Comparison of ENCODE assay signal across 8 mouse cellular contexts in genomic region chr12:84996501-84997398, GRCm38 (mm10). TPM values are rescaled to one million over a fixed set of nuclear protein-coding genes. Genes with fewer than 3 reads are reported as not detected.
A peak's percentile ranks its signal among the peaks of the same experiment; 100 is the strongest.
DNase-seq lines count a peak whose midpoint lies in the region; ATAC-seq lines count a peak whose summit lies in the region.

No protein-coding gene starts in this region.

- no peaks in the 10 kb centered on the region for H3K36me3 ChIP-seq in kidney, embryonic 16.5 days (ENCODE audit: insufficient read depth, low read length)
- H3K36me3 ChIP-seq in erythroblast, embryonic 14.5 days (ENCODE audit: control insufficient read depth) = peaks cover 12% of the 10 kb centered on the region
- H3K36me3 ChIP-seq in hindbrain, embryonic 15.5 days = no peaks in the 10 kb centered on the region
- H3K36me3 ChIP-seq in limb, embryonic 10.5 days = peaks cover 34% of the 10 kb centered on the region
- no peaks in the 10 kb centered on the region for H3K36me3 ChIP-seq in midbrain, embryonic 12.5 days
- H3K36me3 ChIP-seq in stomach, embryonic 15.5 days = no peaks in the 10 kb centered on the region

- under 1% methylated on average over 44 of the region's 44 CpGs for WGBS in kidney, embryonic 16.5 days
- WGBS in hindbrain, embryonic 15.5 days = 2% methylated on average over 23 of the region's 44 CpGs
- under 1% methylated on average over 44 of the region's 44 CpGs for WGBS in limb, embryonic 10.5 days
- WGBS in midbrain, embryonic 12.5 days = under 1% methylated on average over 43 of the region's 44 CpGs
- under 1% methylated on average over 44 of the region's 44 CpGs for WGBS in stomach, embryonic 15.5 days

- H3K27ac ChIP-seq in kidney, embryonic 16.5 days (ENCODE audit: low read length) = peak overlapping the region; percentile 79
- peak overlapping the region; percentile 93 for H3K27ac ChIP-seq in hindbrain, embryonic 15.5 days (replicated peaks)
- peak overlapping the region; percentile 97 for H3K27ac ChIP-seq in limb, embryonic 10.5 days
- peak overlapping the region; percentile 83 for H3K27ac ChIP-seq in midbrain, embryonic 12.5 days (replicated peaks)
- peak overlapping the region; percentile 82 for H3K27ac ChIP-seq in stomach, embryonic 15.5 days

- H3K4me2 ChIP-seq in kidney, embryonic 16.5 days (replicated peaks; ENCODE audit: low read depth, low read length) = peak overlapping the region; percentile 96
- peak overlapping the region; percentile 94 for H3K4me2 ChIP-seq in hindbrain, embryonic 15.5 days
- H3K4me2 ChIP-seq in midbrain, embryonic 12.5 days (replicated peaks) = peak overlapping the region; percentile 97
- peak overlapping the region; percentile 84 for H3K4me2 ChIP-seq in stomach, embryonic 15.5 days

- no peaks in the 10 kb centered on the region for H3K27me3 ChIP-seq in kidney, embryonic 16.5 days (ENCODE audit: insufficient read depth, low read length)
- peaks cover 6% of the 10 kb centered on the region for H3K27me3 ChIP-seq in erythroblast, embryonic 14.5 days (ENCODE audit: control insufficient read depth)
- no peaks in the 10 kb centered on the region for H3K27me3 ChIP-seq in hindbrain, embryonic 15.5 days
- no peaks in the 10 kb centered on the region for H3K27me3 ChIP-seq in limb, embryonic 10.5 days (ENCODE audit: low read depth, poor library complexity, severe bottlenecking)
- H3K27me3 ChIP-seq in midbrain, embryonic 12.5 days = no peaks in the 10 kb centered on the region
- no peaks in the 10 kb centered on the region for H3K27me3 ChIP-seq in stomach, embryonic 15.5 days (replicated peaks)

- H3K4me3 ChIP-seq in kidney, embryonic 16.5 days (ENCODE audit: low read length) = peak overlapping the region; percentile 99
- peak overlapping the region; percentile 87 for H3K4me3 ChIP-seq in erythroblast, embryonic 14.5 days (replicated peaks)
- peak overlapping the region; percentile 98 for H3K4me3 ChIP-seq in hindbrain, embryonic 15.5 days
- H3K4me3 ChIP-seq in limb, embryonic 10.5 days = peak overlapping the region; percentile 96
- peak overlapping the region; percentile 87 for H3K4me3 ChIP-seq in midbrain, embryonic 12.5 days
- peak overlapping the region; percentile 85 for H3K4me3 ChIP-seq in stomach, embryonic 15.5 days (replicated peaks)

- peak overlapping the region; percentile 97 for H3K9ac ChIP-seq in kidney, embryonic 16.5 days (replicated peaks; ENCODE audit: low read length)
- peak overlapping the region; percentile 97 for H3K9ac ChIP-seq in hindbrain, embryonic 15.5 days
- peak overlapping the region; percentile 94 for H3K9ac ChIP-seq in midbrain, embryonic 12.5 days (replicated peaks)
- peak overlapping the region; percentile 91 for H3K9ac ChIP-seq in stomach, embryonic 15.5 days

- no peak for DNase-seq in kidney, adult 9 months
- DNase-seq in brain, embryonic 18.5 days (ENCODE audit: low read depth, low spot score) = peak; percentile 14
- DNase-seq in limb, embryonic 10.5 days (ENCODE audit: low spot score) = no peak

- ATAC-seq in kidney, embryonic 16.5 days (ENCODE audit: low FRiP score, low TSS enrichment) = peak; percentile 78
- ATAC-seq in hindbrain, embryonic 15.5 days (ENCODE audit: low FRiP score, low read depth) = peak; percentile 69
- peak; percentile 78 for ATAC-seq in midbrain, embryonic 12.5 days (ENCODE audit: low FRiP score, low read depth)
- ATAC-seq in stomach, embryonic 15.5 days (ENCODE audit: insufficient read depth, low FRiP score, low read depth) = peak; percentile 65

- no peaks in the 10 kb centered on the region; the same call in 1 of the 2 replicates for H3K9me3 ChIP-seq in kidney, embryonic 16.5 days (ENCODE audit: low read length)
- H3K9me3 ChIP-seq in erythroblast, embryonic 14.5 days (ENCODE audit: control insufficient read depth, low read length) = peaks cover 3% of the 10 kb centered on the region; the same call in 1 of the 2 replicates
- H3K9me3 ChIP-seq in hindbrain, embryonic 15.5 days = no peaks in the 10 kb centered on the region
- no peaks in the 10 kb centered on the region for H3K9me3 ChIP-seq in limb, embryonic 10.5 days (replicated peaks)
- no peaks in the 10 kb centered on the region for H3K9me3 ChIP-seq in midbrain, embryonic 12.5 days
- no peaks in the 10 kb centered on the region for H3K9me3 ChIP-seq in stomach, embryonic 15.5 days

- peaks cover 19% of the 10 kb centered on the region for H3K4me1 ChIP-seq in kidney, embryonic 16.5 days (ENCODE audit: insufficient read depth, low read length)
- H3K4me1 ChIP-seq in erythroblast, embryonic 14.5 days (ENCODE audit: control insufficient read depth) = peaks cover 56% of the 10 kb centered on the region
- H3K4me1 ChIP-seq in hindbrain, embryonic 15.5 days (replicated peaks) = peaks cover 24% of the 10 kb centered on the region
- peaks cover 24% of the 10 kb centered on the region for H3K4me1 ChIP-seq in limb, embryonic 10.5 days
- peaks cover 22% of the 10 kb centered on the region for H3K4me1 ChIP-seq in midbrain, embryonic 12.5 days
- H3K4me1 ChIP-seq in stomach, embryonic 15.5 days = 0 out of 2 replicates have a peak, but pooled peaks cover 4% of the 10 kb centered on the region

RNA-seq across cellular contexts. Expression of gene Ylpm1, which starts 0.6 kb away (rescaled TPM):
- 26.4 and 29.5 TPM in 2 replicates for polyA plus RNA-seq in kidney, embryonic 16.5 days (2015; fragmentation: Nextera tagmentation; extraction: Ambion mirVana)
- polyA plus RNA-seq in erythroblast, embryonic 14.5 days (2012) = 1.1 TPM in 2 replicates
- 29.2 and 32.2 TPM in 2 replicates for polyA plus RNA-seq in hindbrain, embryonic 15.5 days (2015; fragmentation: Nextera tagmentation; extraction: Ambion mirVana)
- polyA plus RNA-seq in limb, embryonic 10.5 days (2016; fragmentation: Nextera tagmentation; extraction: Ambion mirVana) = 35.8 and 36.6 TPM in 2 replicates
- 43.7 and 44.6 TPM in 2 replicates for polyA plus RNA-seq in midbrain, embryonic 12.5 days (2016; fragmentation: Nextera tagmentation; extraction: Ambion mirVana)
- polyA plus RNA-seq in stomach, embryonic 15.5 days (2015; fragmentation: Nextera tagmentation; extraction: Ambion mirVana) = 25.7 and 26.1 TPM in 2 replicates

RNA-seq across cellular contexts. Expression of gene Arel1, which starts 26.1 kb away (rescaled TPM):
- polyA plus RNA-seq in kidney, embryonic 16.5 days (2015; fragmentation: Nextera tagmentation; extraction: Ambion mirVana) = 13.5 and 14.5 TPM in 2 replicates
- polyA plus RNA-seq in erythroblast, embryonic 14.5 days (2012) = 0.78 and 0.79 TPM in 2 replicates
- polyA plus RNA-seq in hindbrain, embryonic 15.5 days (2015; fragmentation: Nextera tagmentation; extraction: Ambion mirVana) = 30.8 and 31.1 TPM in 2 replicates
- polyA plus RNA-seq in limb, embryonic 10.5 days (2016; fragmentation: Nextera tagmentation; extraction: Ambion mirVana) = 15.7 and 16.8 TPM in 2 replicates
- polyA plus RNA-seq in midbrain, embryonic 12.5 days (2016; fragmentation: Nextera tagmentation; extraction: Ambion mirVana) = 29.2 and 31.0 TPM in 2 replicates
- 10.8 and 11.8 TPM in 2 replicates for polyA plus RNA-seq in stomach, embryonic 15.5 days (2015; fragmentation: Nextera tagmentation; extraction: Ambion mirVana)

RNA-seq across cellular contexts. Expression of gene Fcf1, which starts 26.1 kb away (rescaled TPM):
- 135 and 144 TPM in 2 replicates for polyA plus RNA-seq in kidney, embryonic 16.5 days (2015; fragmentation: Nextera tagmentation; extraction: Ambion mirVana)
- 3.1 and 3.2 TPM in 2 replicates for polyA plus RNA-seq in erythroblast, embryonic 14.5 days (2012)
- 80.9 and 85.9 TPM in 2 replicates for polyA plus RNA-seq in hindbrain, embryonic 15.5 days (2015; fragmentation: Nextera tagmentation; extraction: Ambion mirVana)
- 170 and 186 TPM in 2 replicates for polyA plus RNA-seq in limb, embryonic 10.5 days (2016; fragmentation: Nextera tagmentation; extraction: Ambion mirVana)
- polyA plus RNA-seq in midbrain, embryonic 12.5 days (2016; fragmentation: Nextera tagmentation; extraction: Ambion mirVana) = 131 and 133 TPM in 2 replicates
- 132 and 140 TPM in 2 replicates for polyA plus RNA-seq in stomach, embryonic 15.5 days (2015; fragmentation: Nextera tagmentation; extraction: Ambion mirVana)

Comparison
In these comparisons a context has a peak if more than half of its experiments do, and no peak if none do; other contexts are left out.
1. RNA of gene Ylpm1, which starts 0.6 kb away (polyA plus RNA-seq): 43.7 to 44.6 TPM in midbrain, embryonic 12.5 days, 35.8 to 36.6 TPM in limb, embryonic 10.5 days, 29.2 to 32.2 TPM in hindbrain, embryonic 15.5 days, 26.4 to 29.5 TPM in kidney, embryonic 16.5 days and 25.7 to 26.1 TPM in stomach, embryonic 15.5 days; 1.1 TPM in erythroblast, embryonic 14.5 days; every median in the first group is over 10 times any median in the second.
2. RNA of gene Fcf1, which starts 26.1 kb away (polyA plus RNA-seq): 170 to 186 TPM in limb, embryonic 10.5 days, 132 to 140 TPM in stomach, embryonic 15.5 days, 135 to 144 TPM in kidney, embryonic 16.5 days, 131 to 133 TPM in midbrain, embryonic 12.5 days and 80.9 to 85.9 TPM in hindbrain, embryonic 15.5 days; 3.1 to 3.2 TPM in erythroblast, embryonic 14.5 days; every median in the first group is over 10 times any median in the second.
3. Peak in every context shown above with its lines, with median percentiles within 50 percentile points of each other: ATAC-seq, H3K27ac ChIP-seq, H3K4me2 ChIP-seq, H3K4me3 ChIP-seq and H3K9ac ChIP-seq.